Mouse (Mus musculus): ENCODE measurements around the gene Cpne7. TPM values are rescaled to one million over a fixed set of nuclear protein-coding genes. Genes with fewer than 3 reads are reported as not detected.
"Not testable (repeated sequence)": the region's sequence is repeated elsewhere in the genome, so short reads cannot be mapped to it uniquely, and the experiment has no call there.

The Cpne7 gene
- polyA plus RNA-seq, 1 experiment: 0.16 TPM

- Histone ChIP-seq H3K4me2 (ENCODE audit: low read depth) (peak within 1 kb of the TSS; percentile 97), H3K36me3 (ENCODE audit: control insufficient read depth, insufficient read depth) (peaks cover 25% of the 10 kb centered on the region), H3K4me3 (peak within 1 kb of the TSS; percentile 84), H3K79me2 (ENCODE audit: control insufficient read depth, insufficient read depth) (peaks cover 22% of the 10 kb centered on the region), H3ac (ENCODE audit: control insufficient read depth, insufficient read length) (peak within 1 kb of the TSS; percentile 29), H3K27me3 (ENCODE audit: control insufficient read depth, insufficient read depth, insufficient read length) (no peaks in the 10 kb centered on the region)
- TF ChIP-seq MYOG (IDR thresholded peaks at IDR 0.05; ENCODE audit: control insufficient read depth in 1 of 3, insufficient read depth in 1 of 3, insufficient read length in 2 of 3, low read depth in 2 of 3) (peak in 1 of 3 experiments; percentile 1), POLR2AphosphoS2 (IDR thresholded peaks at IDR 0.05; ENCODE audit: insufficient read length, low read depth) (peak; percentile 95), MYOD1 (IDR thresholded peaks at IDR 0.05; ENCODE audit: control insufficient read depth in 1 of 3, insufficient read length in 2 of 3, low read depth in 2 of 3) (no peak), POLR2A (IDR thresholded peaks at IDR 0.05; ENCODE audit: insufficient read length, low read depth) (peak; percentile 93), REST (IDR thresholded peaks at IDR 0.05; ENCODE audit: insufficient read depth, insufficient read length) (peak; percentile 50)
These were observed 15.2 kb upstream of the Cpne7 start, which contains the start of gene Rpl13 for GRCm38 (mm10) chr8:123101735-123102685. Gene Rpl13, plus strand, starts transcription at chr8:123102350.

DNA sequence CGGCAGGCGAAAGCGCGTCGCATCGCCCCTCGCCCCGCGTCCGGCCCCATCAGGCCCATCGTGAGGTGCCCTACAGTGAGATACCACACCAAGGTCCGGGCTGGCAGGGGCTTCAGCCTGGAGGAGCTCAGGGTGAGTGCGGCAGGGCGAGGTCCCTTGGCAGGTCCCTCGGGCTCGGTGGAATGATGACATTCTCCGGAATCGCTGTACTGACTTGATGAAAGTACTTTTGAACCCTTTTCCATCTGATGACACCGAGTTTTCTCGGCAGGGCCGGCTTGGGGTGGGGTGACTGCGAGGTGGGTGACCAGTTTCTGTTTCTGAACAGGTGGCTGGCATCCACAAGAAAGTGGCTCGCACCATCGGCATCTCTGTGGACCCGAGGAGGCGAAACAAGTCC, 14.3 kb upstream of the Cpne7 start:
- H3K79me2 ChIP-seq (ENCODE audit: control insufficient read depth, insufficient read depth): peaks cover 22% of the 10 kb centered on the region

DNA sequence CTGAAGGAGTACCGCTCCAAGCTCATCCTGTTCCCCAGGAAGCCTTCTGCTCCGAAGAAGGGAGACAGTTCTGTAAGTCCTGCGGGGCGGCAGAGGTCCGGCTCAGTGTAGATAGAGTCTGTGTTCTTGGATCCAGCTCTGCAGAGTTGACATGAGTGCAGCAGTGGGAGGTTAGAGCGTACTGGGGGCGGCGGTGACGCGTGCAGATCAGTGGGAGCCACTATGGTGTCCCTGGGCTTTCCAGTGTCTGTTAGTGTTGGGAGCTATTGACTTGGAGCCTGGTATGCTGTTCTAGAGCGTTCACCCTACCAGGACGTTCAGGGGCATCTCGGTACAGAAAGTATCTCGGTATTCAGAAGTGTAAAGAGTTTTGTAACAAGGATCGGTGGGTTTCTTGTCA, 13.9 kb upstream of the Cpne7 start:
- no peak for TF ChIP-seq USF1 (IDR thresholded peaks at IDR 0.05; ENCODE audit: low read depth)
- TF ChIP-seq POLR2AphosphoS2 (IDR thresholded peaks at IDR 0.05; ENCODE audit: insufficient read length, low read depth): peak; percentile 51
- H3K4me2 ChIP-seq (ENCODE audit: low read depth): peak overlapping the region; percentile 97
- H3K36me3 ChIP-seq (ENCODE audit: control insufficient read depth, insufficient read depth): peaks cover 25% of the 10 kb centered on the region
- peak overlapping the region; percentile 84 for H3K4me3 ChIP-seq
- H3K27me3 ChIP-seq (ENCODE audit: control insufficient read depth, insufficient read depth, insufficient read length): no peaks in the 10 kb centered on the region
- peaks cover 22% of the 10 kb centered on the region for H3K79me2 ChIP-seq (ENCODE audit: control insufficient read depth, insufficient read depth)
- peak overlapping the region; percentile 29 for H3ac ChIP-seq (ENCODE audit: control insufficient read depth, insufficient read length)

More for the DNA sequence above, 14.3 kb upstream of the Cpne7 start:
- peak overlapping the region; percentile 29 for H3ac ChIP-seq (ENCODE audit: control insufficient read depth, insufficient read length)
- peaks cover 25% of the 10 kb centered on the region for H3K36me3 ChIP-seq (ENCODE audit: control insufficient read depth, insufficient read depth)
- not testable (repeated sequence) for H3K27me3 ChIP-seq (ENCODE audit: control insufficient read depth, insufficient read depth, insufficient read length)
- peak overlapping the region; percentile 97 for H3K4me2 ChIP-seq (ENCODE audit: low read depth)
- peak overlapping the region; percentile 84 for H3K4me3 ChIP-seq

DNA sequence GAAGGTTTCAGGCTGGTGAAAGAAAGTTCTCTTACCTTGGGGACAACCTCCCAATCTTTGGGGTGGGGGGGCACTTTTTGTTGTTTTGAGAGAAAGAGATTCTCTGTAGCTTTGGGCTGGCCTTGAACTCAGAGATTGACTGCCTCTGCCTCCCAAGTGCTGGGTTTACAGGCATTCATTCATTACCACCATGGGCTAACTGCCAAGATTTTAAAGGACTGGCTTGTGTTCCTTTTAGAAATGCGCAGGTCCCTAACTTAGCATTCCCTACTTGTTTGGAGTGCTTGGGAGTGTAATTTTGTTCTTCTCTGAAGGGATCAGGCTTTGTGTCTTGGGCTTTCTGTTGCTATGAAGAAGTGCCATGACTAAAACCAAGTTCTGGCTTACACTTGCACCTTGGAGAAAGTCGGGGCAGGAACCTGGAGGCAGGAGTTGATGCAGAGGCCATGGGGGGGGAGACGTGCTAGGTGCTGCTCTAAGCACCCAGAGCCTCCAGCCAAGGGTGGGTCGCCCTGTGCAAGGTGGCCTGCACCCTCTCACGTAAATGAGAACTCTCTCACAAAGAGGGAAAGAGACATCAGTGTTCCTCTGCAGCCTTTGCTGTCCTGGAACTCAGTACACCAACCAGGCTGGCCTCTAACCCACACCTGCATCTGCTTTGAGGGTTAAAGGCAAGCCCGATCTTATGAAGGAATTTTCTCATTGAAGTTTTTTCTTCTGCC, 13.0 kb upstream of the Cpne7 start:
- Histone ChIP-seq H3K27me3 (ENCODE audit: control insufficient read depth, insufficient read depth, insufficient read length) (no peaks in the 10 kb centered on the region), H3K79me2 (ENCODE audit: control insufficient read depth, insufficient read depth) (peaks cover 22% of the 10 kb centered on the region), H3K4me3 (peak overlapping the region; percentile 84), H3K4me2 (ENCODE audit: low read depth) (peak overlapping the region; percentile 97), H3K36me3 (ENCODE audit: control insufficient read depth, insufficient read depth) (peaks cover 25% of the 10 kb centered on the region), H3ac (ENCODE audit: control insufficient read depth, insufficient read length) (no peak overlapping the region)
- peak; percentile 66 for TF ChIP-seq POLR2AphosphoS2 (IDR thresholded peaks at IDR 0.05; ENCODE audit: insufficient read length, low read depth)
- TF ChIP-seq REST (IDR thresholded peaks at IDR 0.05; ENCODE audit: insufficient read depth, insufficient read length): no peak

- peaks cover 25% of the 10 kb centered on the region for H3K36me3 ChIP-seq (ENCODE audit: control insufficient read depth, insufficient read depth)
- peaks cover 22% of the 10 kb centered on the region for H3K79me2 ChIP-seq (ENCODE audit: control insufficient read depth, insufficient read depth)
- H3K4me2 ChIP-seq (ENCODE audit: low read depth): no peak overlapping the region
- no peak overlapping the region for H3K4me3 ChIP-seq
- H3K27me3 ChIP-seq (ENCODE audit: control insufficient read depth, insufficient read depth, insufficient read length): no peaks in the 10 kb centered on the region
- H3ac ChIP-seq (ENCODE audit: control insufficient read depth, insufficient read length): no peak overlapping the region
- TF ChIP-seq USF1 (IDR thresholded peaks at IDR 0.05; ENCODE audit: low read depth): no peak
- no peak for TF ChIP-seq TCF12 (IDR thresholded peaks at IDR 0.05; ENCODE audit: insufficient read depth, poor library complexity, severe bottlenecking)
- no peak for TF ChIP-seq CEBPB (IDR thresholded peaks at IDR 0.05; ENCODE audit: insufficient read depth, poor library complexity, severe bottlenecking)
- TF ChIP-seq MYOD1 (IDR thresholded peaks at IDR 0.05; ENCODE audit: control insufficient read depth in 1 of 3, insufficient read length in 2 of 3, low read depth in 2 of 3): no peak
- TF ChIP-seq POLR2AphosphoS2 (IDR thresholded peaks at IDR 0.05; ENCODE audit: insufficient read length, low read depth): peak; percentile 84
These were observed 11.4 kb upstream of the Cpne7 start for GRCm38 (mm10) chr8:123105553-123106326.

- no peak for TF ChIP-seq MAX (IDR thresholded peaks at IDR 0.05; ENCODE audit: low read depth)
- no peak for TF ChIP-seq MYOD1 (IDR thresholded peaks at IDR 0.05; ENCODE audit: control insufficient read depth in 1 of 3, insufficient read length in 2 of 3, low read depth in 2 of 3)
- no peak for TF ChIP-seq REST (IDR thresholded peaks at IDR 0.05; ENCODE audit: insufficient read depth, insufficient read length)
- TF ChIP-seq USF1 (IDR thresholded peaks at IDR 0.05; ENCODE audit: low read depth): no peak
- no peak for TF ChIP-seq E2F4 (IDR thresholded peaks at IDR 0.05; ENCODE audit: insufficient read depth)
- TF ChIP-seq CEBPB (IDR thresholded peaks at IDR 0.05; ENCODE audit: insufficient read depth, poor library complexity, severe bottlenecking): no peak
- no peaks in the 10 kb centered on the region for H3K27me3 ChIP-seq (ENCODE audit: control insufficient read depth, insufficient read depth, insufficient read length)
- no peak overlapping the region for H3K4me3 ChIP-seq
- no peak overlapping the region for H3K4me2 ChIP-seq (ENCODE audit: low read depth)
- peaks cover 22% of the 10 kb centered on the region for H3K79me2 ChIP-seq (ENCODE audit: control insufficient read depth, insufficient read depth)
- H3ac ChIP-seq (ENCODE audit: control insufficient read depth, insufficient read length): no peak overlapping the region
- peaks cover 25% of the 10 kb centered on the region for H3K36me3 ChIP-seq (ENCODE audit: control insufficient read depth, insufficient read depth)
These were observed 10.6 kb upstream of the Cpne7 start for GRCm38 (mm10) chr8:123106531-123106930.
